Mouse (Mus musculus): ENCODE measurements at regions not wholly inside any gene's neighbourhood (a gene's known extent, or its start where the extent isn't known, plus 50 kb on each side); places are given as distances from the start of the nearest gene placed in this dataset.

DNA sequence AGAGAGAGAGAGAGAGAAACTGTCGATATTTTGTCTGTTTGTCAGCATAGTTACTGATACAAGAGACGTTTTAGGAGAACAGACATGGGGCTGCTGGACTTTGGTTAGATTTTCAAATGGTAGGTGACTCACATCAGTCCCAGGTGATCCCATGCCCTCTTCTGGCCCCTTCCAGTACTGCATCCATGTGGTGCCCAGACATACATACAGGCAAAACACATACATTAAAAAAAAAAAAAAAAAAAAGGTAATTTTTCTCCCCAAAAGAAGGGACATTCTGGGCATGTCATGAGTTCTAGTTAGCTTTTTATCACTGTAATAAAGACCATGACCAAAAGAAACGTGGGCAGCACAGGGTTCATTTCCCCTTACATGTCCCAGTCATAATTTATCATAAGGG, 110.3 kb downstream of the Axin2 start:
- TF ChIP-seq POLR2A (IDR thresholded peaks at IDR 0.05; ENCODE audit: low read depth, low read length) (no peak), CTCF (IDR thresholded peaks at IDR 0.05; ENCODE audit: extremely low read depth, insufficient read length, insufficient replicate concordance, low read depth, low read length) (peak; percentile 54; the same call in 1 of the 2 replicates)
